Mouse (Mus musculus): ENCODE measurements around the gene Ptpn6. TPM values are rescaled to one million over a fixed set of nuclear protein-coding genes. Genes with fewer than 3 reads are reported as not detected.

Ptpn6 gene
- total RNA-seq, 1 experiment = 16.5 TPM

DNA sequence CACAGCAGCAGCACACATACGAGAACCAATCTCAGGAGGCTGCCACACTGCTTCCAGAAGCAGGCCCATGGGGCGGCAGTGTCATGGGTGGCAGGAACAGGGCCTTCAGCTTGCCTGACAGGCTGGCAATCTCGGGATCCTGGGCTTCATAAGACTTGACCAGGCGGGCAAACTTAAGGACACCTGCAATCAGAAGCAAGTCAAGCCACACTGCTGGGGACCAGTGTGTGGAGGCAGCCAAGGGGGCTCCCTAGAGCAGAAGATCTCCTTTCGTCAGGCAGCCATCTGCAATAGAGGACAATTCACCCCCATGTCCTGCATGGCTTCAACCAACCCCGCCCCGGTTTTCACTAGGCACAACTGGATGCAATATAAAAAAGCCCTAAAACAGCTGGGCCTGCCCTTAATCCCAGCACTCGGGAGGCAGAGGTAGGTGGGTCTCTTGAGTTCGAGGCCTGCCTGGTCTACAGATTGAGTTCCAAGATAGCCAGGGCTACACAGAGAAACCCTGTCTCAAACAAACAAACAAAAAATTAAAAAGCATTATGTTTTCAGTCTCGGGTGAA is 800 bp upstream of the Ptpn6 start:
- H3K9ac ChIP-seq (ENCODE audit: insufficient read depth, low read depth, low read length, poor library complexity, severe bottlenecking) = no peak overlapping the region; the same call in 1 of the 2 replicates
- no peak for DNase-seq (ENCODE audit: low read depth, low spot score)
- H3K27ac ChIP-seq (ENCODE audit: insufficient read depth, low read depth, low read length, poor library complexity, severe bottlenecking) = no peak overlapping the region
- in situ Hi-C loops (cut with MboI; ENCODE audit: low sequenced_read_pairs in 2 of 2, unreplicated experiment in 2 of 2) = no loop called here
- H3K9me3 ChIP-seq (ENCODE audit: control insufficient read depth, insufficient read depth, low read depth, low read length) = no peaks in the 10 kb centered on the region
- peaks cover 0 to 13% of the 10 kb centered on the region in 2 experiments; a peak in 2 of 4 replicates for H3K4me1 ChIP-seq (ENCODE audit: control insufficient read depth in 2 of 2, insufficient read depth in 2 of 2, low read length in 2 of 2, poor library complexity in 1 of 2)
- H3K36me3 ChIP-seq (ENCODE audit: control insufficient read depth, insufficient read depth, low read length, poor library complexity, severe bottlenecking) = peaks cover 4% of the 10 kb centered on the region; the same call in 1 of the 2 replicates
- TF ChIP-seq ZC3H11A (IDR thresholded peaks at IDR 0.05; ENCODE audit: borderline replicate concordance, low read depth, low read length) (no peak), HCFC1 (IDR thresholded peaks at IDR 0.05; ENCODE audit: borderline replicate concordance, insufficient read depth, low read length) (no peak), MAFK (IDR thresholded peaks at IDR 0.05; ENCODE audit: insufficient read depth, low read depth, low read length) (no peak), CHD2 (IDR thresholded peaks at IDR 0.05; ENCODE audit: low read depth, low read length) (no peak), ZNF384 (IDR thresholded peaks at IDR 0.05; ENCODE audit: low read depth, low read length) (no peak)
- H3K4me3 ChIP-seq (ENCODE audit: insufficient read depth in 1 of 2, low read depth in 1 of 2, low read length in 2 of 2, poor library complexity in 1 of 2, severe bottlenecking in 1 of 2) = no peak overlapping the region

DNA sequence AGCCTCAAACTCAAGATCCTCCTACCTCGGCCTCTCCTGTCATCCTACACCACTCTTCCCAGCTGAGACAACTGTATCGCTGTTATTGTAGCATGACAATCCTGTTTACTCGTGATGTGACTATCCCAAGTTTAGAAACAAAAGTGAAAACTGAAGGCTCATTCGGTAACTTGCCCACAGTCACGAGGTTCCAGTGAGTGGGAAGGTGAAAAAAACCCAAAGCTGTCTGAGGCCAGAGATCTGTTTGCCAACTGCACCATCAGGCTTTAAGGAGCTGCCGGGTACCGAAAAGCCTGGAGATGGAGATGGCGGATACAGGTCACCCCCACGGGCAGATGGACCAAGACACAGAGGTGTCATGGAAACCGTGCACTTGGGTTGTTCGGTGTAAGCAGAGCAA is 1.5 kb downstream of the Ptpn6 start:
- in situ Hi-C loops (cut with MboI; ENCODE audit: low sequenced_read_pairs in 2 of 2, unreplicated experiment in 2 of 2) = no loop called here

DNA sequence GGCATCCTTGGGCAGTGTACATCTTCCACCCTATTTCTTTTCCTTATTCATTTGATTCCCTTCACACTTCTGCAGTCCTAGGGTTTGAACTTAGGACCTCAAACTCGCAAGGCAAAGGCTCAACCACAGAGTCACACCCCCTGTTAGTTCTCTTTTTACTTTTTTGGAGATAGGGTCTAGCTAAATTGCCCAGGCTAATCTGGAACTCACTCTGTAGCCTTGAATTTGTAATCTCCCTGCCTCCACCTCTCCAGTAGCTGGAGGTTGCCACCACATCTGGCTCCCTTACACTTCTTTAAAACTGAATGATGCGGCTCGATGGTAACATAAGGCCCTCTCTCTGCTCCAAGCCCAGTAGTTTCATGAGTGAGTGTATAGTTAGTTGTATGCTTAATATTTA is 4.1 kb downstream of the Ptpn6 start:
- Histone ChIP-seq H3K4me1 (ENCODE audit: control insufficient read depth in 2 of 2, insufficient read depth in 2 of 2, low read length in 2 of 2, poor library complexity in 1 of 2) (peaks cover 0 to 26% of the 10 kb centered on the region in 2 experiments; a peak in 2 of 4 replicates), H3K9me3 (ENCODE audit: control insufficient read depth, insufficient read depth, low read depth, low read length) (no peaks in the 10 kb centered on the region), H3K36me3 (ENCODE audit: control insufficient read depth, insufficient read depth, low read length, poor library complexity, severe bottlenecking) (no peaks in the 10 kb centered on the region), H3K9ac (ENCODE audit: insufficient read depth, low read depth, low read length, poor library complexity, severe bottlenecking) (no peak overlapping the region), H3K4me3 (ENCODE audit: insufficient read depth in 1 of 2, low read depth in 1 of 2, low read length in 2 of 2, poor library complexity in 1 of 2, severe bottlenecking in 1 of 2) (no peak overlapping the region), H3K27ac (ENCODE audit: insufficient read depth, low read depth, low read length, poor library complexity, severe bottlenecking) (no peak overlapping the region)
- in situ Hi-C loops (cut with MboI; ENCODE audit: low sequenced_read_pairs in 2 of 2, unreplicated experiment in 2 of 2) = no loop called here
- no peak for TF ChIP-seq CHD2 (IDR thresholded peaks at IDR 0.05; ENCODE audit: low read depth, low read length)
- no peak for TF ChIP-seq HCFC1 (IDR thresholded peaks at IDR 0.05; ENCODE audit: borderline replicate concordance, insufficient read depth, low read length)
- no peak for TF ChIP-seq ZC3H11A (IDR thresholded peaks at IDR 0.05; ENCODE audit: borderline replicate concordance, low read depth, low read length)
- no peak for TF ChIP-seq MAFK (IDR thresholded peaks at IDR 0.05; ENCODE audit: insufficient read depth, low read depth, low read length)
- TF ChIP-seq ZNF384 (IDR thresholded peaks at IDR 0.05; ENCODE audit: low read depth, low read length) = no peak
- no peak for DNase-seq (ENCODE audit: low read depth, low spot score)

More for the DNA sequence above, 1.5 kb downstream of the Ptpn6 start:
- Histone ChIP-seq H3K4me1 (ENCODE audit: control insufficient read depth in 2 of 2, insufficient read depth in 2 of 2, low read length in 2 of 2, poor library complexity in 1 of 2) (peaks cover 0 to 26% of the 10 kb centered on the region in 2 experiments; a peak in 2 of 4 replicates), H3K36me3 (ENCODE audit: control insufficient read depth, insufficient read depth, low read length, poor library complexity, severe bottlenecking) (no peaks in the 10 kb centered on the region), H3K27ac (ENCODE audit: insufficient read depth, low read depth, low read length, poor library complexity, severe bottlenecking) (no peak overlapping the region), H3K9ac (ENCODE audit: insufficient read depth, low read depth, low read length, poor library complexity, severe bottlenecking) (no peak overlapping the region), H3K9me3 (ENCODE audit: control insufficient read depth, insufficient read depth, low read depth, low read length) (no peaks in the 10 kb centered on the region), H3K4me3 (ENCODE audit: insufficient read depth in 1 of 2, low read depth in 1 of 2, low read length in 2 of 2, poor library complexity in 1 of 2, severe bottlenecking in 1 of 2) (no peak overlapping the region)
- TF ChIP-seq CHD2 (IDR thresholded peaks at IDR 0.05; ENCODE audit: low read depth, low read length) (no peak), ZNF384 (IDR thresholded peaks at IDR 0.05; ENCODE audit: low read depth, low read length) (no peak), ZC3H11A (IDR thresholded peaks at IDR 0.05; ENCODE audit: borderline replicate concordance, low read depth, low read length) (no peak), MAFK (IDR thresholded peaks at IDR 0.05; ENCODE audit: insufficient read depth, low read depth, low read length) (no peak), HCFC1 (IDR thresholded peaks at IDR 0.05; ENCODE audit: borderline replicate concordance, insufficient read depth, low read length) (no peak)
- DNase-seq (ENCODE audit: low read depth, low spot score) = no peak

DNA sequence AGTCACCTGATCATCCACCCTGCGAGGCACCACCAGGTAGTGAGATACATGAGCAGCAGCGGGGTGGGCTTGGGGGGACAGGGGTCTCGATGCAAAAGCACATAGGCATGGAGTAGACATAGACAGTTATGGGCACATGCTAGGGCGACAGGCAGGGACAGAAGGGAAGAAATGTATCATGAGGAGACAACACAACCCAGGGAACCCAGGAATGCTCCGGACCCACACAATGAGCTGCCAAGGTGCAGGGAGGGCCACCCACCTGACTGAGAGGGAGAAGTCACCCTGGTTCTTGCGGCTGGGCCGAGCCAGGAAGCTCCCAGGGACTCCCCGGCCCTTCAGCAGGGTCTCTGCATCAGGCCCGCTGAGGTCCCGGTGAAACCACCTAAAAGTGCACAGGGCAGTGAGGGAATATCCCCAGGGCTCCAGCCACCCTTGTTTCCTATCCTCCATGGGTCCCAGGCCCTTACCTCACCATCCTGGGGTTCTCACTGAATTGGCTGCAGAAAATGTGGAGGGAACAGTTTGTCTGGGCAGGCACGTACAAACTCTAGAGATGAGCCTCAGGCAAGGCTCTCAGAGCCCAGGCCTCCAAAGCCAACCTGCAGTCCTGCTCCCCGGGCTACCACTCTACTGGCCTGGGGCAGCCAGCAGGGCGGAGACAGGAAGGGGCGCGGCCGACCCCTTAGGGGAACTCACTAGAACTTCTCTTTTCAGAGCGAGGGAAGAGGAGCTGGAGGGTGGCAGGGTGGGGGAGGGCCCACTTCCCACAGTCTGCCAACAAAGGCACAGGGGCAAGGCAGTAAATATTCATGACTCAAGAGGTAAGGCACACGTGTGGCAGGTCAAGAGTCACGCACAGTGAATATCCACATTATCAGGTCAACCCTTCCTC is 5.8 kb downstream of the Ptpn6 start:
- Histone ChIP-seq H3K27ac (ENCODE audit: insufficient read depth, low read depth, low read length, poor library complexity, severe bottlenecking) (peak overlapping the region; percentile 13; the same call in 1 of the 2 replicates), H3K4me3 (ENCODE audit: insufficient read depth in 1 of 2, low read depth in 1 of 2, low read length in 2 of 2, poor library complexity in 1 of 2, severe bottlenecking in 1 of 2) (peak overlapping the region; percentile 45 to 55; a peak in 3 of 4 replicates), H3K9ac (ENCODE audit: insufficient read depth, low read depth, low read length, poor library complexity, severe bottlenecking) (peak overlapping the region; percentile 63), H3K9me3 (ENCODE audit: control insufficient read depth, insufficient read depth, low read depth, low read length) (no peaks in the 10 kb centered on the region), H3K36me3 (ENCODE audit: control insufficient read depth, insufficient read depth, low read length, poor library complexity, severe bottlenecking) (no peaks in the 10 kb centered on the region; the same call in 1 of the 2 replicates), H3K4me1 (ENCODE audit: control insufficient read depth in 2 of 2, insufficient read depth in 2 of 2, low read length in 2 of 2, poor library complexity in 1 of 2) (peaks cover 0 to 19% of the 10 kb centered on the region in 2 experiments; a peak in 2 of 4 replicates)
- DNase-seq (ENCODE audit: low read depth, low spot score) = no peak
- in situ Hi-C loops (cut with MboI; ENCODE audit: low sequenced_read_pairs in 2 of 2, unreplicated experiment in 2 of 2) = no loop called here
- no peak for TF ChIP-seq HCFC1 (IDR thresholded peaks at IDR 0.05; ENCODE audit: borderline replicate concordance, insufficient read depth, low read length)
- no peak for TF ChIP-seq MAFK (IDR thresholded peaks at IDR 0.05; ENCODE audit: insufficient read depth, low read depth, low read length)
- TF ChIP-seq ZNF384 (IDR thresholded peaks at IDR 0.05; ENCODE audit: low read depth, low read length) = no peak
- no peak for TF ChIP-seq ZC3H11A (IDR thresholded peaks at IDR 0.05; ENCODE audit: borderline replicate concordance, low read depth, low read length)
- TF ChIP-seq CHD2 (IDR thresholded peaks at IDR 0.05; ENCODE audit: low read depth, low read length) = no peak

All from ES-E14 (cell line).